Mouse (Mus musculus) forebrain, embryonic 16.5 days (tissue): ENCODE results near the gene Ifngr1. TPM values are rescaled to one million over a fixed set of nuclear protein-coding genes. Genes with fewer than 3 reads are reported as not detected.

Experiments used
- ATAC-seq: fragments of 200-750 bp; cut with Nextera tagmentation; 2 replicates; pipeline ENCODE4 v1.8.0; 2017; ENCODE audit warnings: mild to moderate bottlenecking, moderate library complexity
- H3K27ac ChIP-seq: fragments of 300-500 bp; sonication (generic); 2 replicates; pipeline ENCODE4 v1.5.1; 2014; ENCODE audit warnings: low read length, control low read depth
- H3K27me3 ChIP-seq: fragments of 300-500 bp; sonication (generic); replicated peaks from 2 replicates; pipeline ENCODE4 v1.6.1; 2014; ENCODE audit warnings: low read length; ENCODE audit not compliant: control insufficient read depth, insufficient read depth
- H3K36me3 ChIP-seq: fragments of 300-500 bp; sonication (generic); 2 replicates; pipeline ENCODE4 v1.6.1; 2014; ENCODE audit not compliant: control insufficient read depth, insufficient read depth
- H3K4me1 ChIP-seq: fragments of 300-500 bp; sonication (generic); replicated peaks from 2 replicates; pipeline ENCODE4 v1.6.1; 2014; ENCODE audit warnings: low read length; ENCODE audit not compliant: control insufficient read depth, insufficient read depth
- H3K4me2 ChIP-seq: fragments of 300-500 bp; sonication (generic); 2 replicates; pipeline ENCODE4 v1.6.1; 2014; ENCODE audit warnings: mild to moderate bottlenecking, low read length, control low read depth
- H3K4me3 ChIP-seq: fragments of 300-500 bp; sonication (generic); replicated peaks from 2 replicates; pipeline ENCODE4 v1.5.1; 2014; ENCODE audit warnings: mild to moderate bottlenecking, low read length, control low read depth
- H3K9ac ChIP-seq: fragments of 300-500 bp; sonication (generic); replicated peaks from 2 replicates; pipeline ENCODE4 v1.6.1; 2014; ENCODE audit warnings: low read depth, low read length, control low read depth
- H3K9me3 ChIP-seq: fragments of 300-500 bp; sonication (generic); 2 replicates; pipeline ENCODE4 v1.6.1; 2016; ENCODE audit warnings: low read length; ENCODE audit not compliant: control insufficient read depth
- WGBS: fragments of 180-500 bp; shearing (Covaris S2); extraction: QIAGEN DNeasy Blood & Tissue Kit; methylation state at CpG from one replicate; pipeline ENCODE4 v1.1.7; 2014; 5-methylcytosine and 5-hydroxymethylcytosine counted together
- polyA plus RNA-seq: library from polyadenylated mRNA; unstranded; fragments of >200 nt; fragmentation: Nextera tagmentation; extraction: Ambion mirVana; gene quantifications from 2 replicates; pipeline ENCODE4 v1.2.1, GENCODE M21; 2015

Ifngr1 gene
- polyA plus RNA-seq = 16.8 and 19.7 TPM in 2 replicates

DNA sequence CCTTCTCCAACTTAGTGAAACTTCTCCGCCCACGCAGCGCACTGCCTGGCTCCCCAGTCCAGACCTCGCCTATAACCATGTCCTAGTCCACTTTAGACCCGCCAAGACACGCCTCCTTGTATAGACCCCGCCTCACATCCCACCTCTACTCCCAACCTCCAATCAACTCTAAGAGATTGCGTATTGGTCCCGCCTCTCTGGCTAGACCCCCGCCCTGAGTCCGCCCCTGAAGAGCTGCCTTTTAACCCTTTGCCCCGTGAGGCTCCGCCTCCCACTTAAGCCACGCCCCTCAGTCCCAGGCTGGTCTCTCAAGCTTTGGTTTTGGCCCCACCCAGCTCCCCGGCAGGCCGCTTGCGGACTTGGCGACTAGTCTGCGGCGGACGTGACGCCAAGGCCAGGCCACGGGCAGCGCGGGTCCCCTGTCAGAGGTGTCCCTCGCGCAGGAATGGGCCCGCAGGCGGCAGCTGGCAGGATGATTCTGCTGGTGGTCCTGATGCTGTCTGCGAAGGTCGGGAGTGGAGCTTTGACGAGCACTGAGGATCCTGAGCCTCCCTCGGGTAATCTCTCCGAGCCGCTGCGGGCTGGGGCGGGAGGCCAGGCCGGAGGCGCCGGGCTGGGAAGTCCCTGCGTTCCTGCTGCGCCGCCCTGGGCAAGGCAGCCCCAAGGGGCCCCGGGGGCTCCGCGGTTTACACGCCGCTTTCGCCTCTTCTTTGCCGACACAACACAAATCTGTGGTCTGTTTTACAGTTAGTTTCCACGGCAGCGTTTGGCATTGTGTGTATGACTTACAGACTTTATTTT lies at the start of gene Ifngr1:
Gene Ifngr1, plus strand, starts transcription at position 309 of the 801 bp plus-strand sequence.
- Histone ChIP-seq H3K9ac (peak within 1 kb of the TSS; percentile 74), H3K4me2 (peak within 1 kb of the TSS; percentile 82), H3K27ac (peak within 1 kb of the TSS; percentile 21; the same call in 1 of the 2 replicates), H3K36me3 (no peaks in the 10 kb centered on the region), H3K9me3 (no peaks in the 10 kb centered on the region), H3K4me1 (peaks cover 5% of the 10 kb centered on the region), H3K4me3 (peak within 1 kb of the TSS; percentile 74), H3K27me3 (no peaks in the 10 kb centered on the region)
- peak; percentile 99 for ATAC-seq
- under 1% methylated on average over 52 of the region's 52 CpGs for WGBS

GRCm38 (mm10) chr10:19546825-19547224 lies 44.9 kb upstream of the Ifngr1 start:
- Histone ChIP-seq H3K4me3 (no peak overlapping the region), H3K36me3 (no peaks in the 10 kb centered on the region), H3K9me3 (no peaks in the 10 kb centered on the region), H3K4me1 (no peaks in the 10 kb centered on the region), H3K27me3 (no peaks in the 10 kb centered on the region), H3K27ac (no peak overlapping the region), H3K9ac (no peak overlapping the region), H3K4me2 (no peak overlapping the region)
- ATAC-seq = no peak
- WGBS = 94% methylated on average over 1 of the region's 1 CpGs

GRCm38 (mm10) chr10:19548016-19548415 lies 43.7 kb upstream of the Ifngr1 start:
- H3K9me3 ChIP-seq = no peaks in the 10 kb centered on the region
- WGBS = 71% methylated on average over 1 of the region's 1 CpGs
- no peak overlapping the region for H3K27ac ChIP-seq

DNA sequence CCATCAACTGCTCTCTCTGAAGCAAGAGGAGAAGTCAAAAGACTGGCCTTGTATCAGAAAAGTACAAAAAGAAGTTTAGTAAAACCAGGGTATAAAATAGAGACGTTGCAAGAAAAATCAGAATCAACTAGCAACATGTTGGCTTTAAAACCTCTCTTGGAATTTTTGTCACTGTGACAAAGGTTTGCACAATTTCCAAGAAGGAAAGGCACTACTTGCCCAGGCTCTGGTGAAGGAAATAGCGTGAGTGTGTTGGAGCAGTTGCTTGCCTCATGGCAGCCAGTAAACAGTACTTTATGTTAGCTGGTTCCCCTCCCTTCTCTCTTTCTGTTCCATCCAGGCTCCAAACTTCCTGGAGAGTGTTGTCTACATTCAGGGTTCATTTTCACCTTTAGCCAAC lies 43.3 kb upstream of the Ifngr1 start:
- Histone ChIP-seq H3K9ac (no peak overlapping the region), H3K27me3 (no peaks in the 10 kb centered on the region), H3K4me2 (no peak overlapping the region), H3K9me3 (no peaks in the 10 kb centered on the region), H3K4me3 (no peak overlapping the region), H3K36me3 (no peaks in the 10 kb centered on the region), H3K27ac (no peak overlapping the region), H3K4me1 (no peaks in the 10 kb centered on the region)
- ATAC-seq = no peak
- 76% methylated on average over 2 of the region's 2 CpGs for WGBS

More at GRCm38 (mm10) chr10:19548016-19548415, 43.7 kb upstream of the Ifngr1 start:
- Histone ChIP-seq H3K36me3 (no peaks in the 10 kb centered on the region), H3K4me3 (no peak overlapping the region), H3K4me1 (no peaks in the 10 kb centered on the region), H3K27me3 (no peaks in the 10 kb centered on the region), H3K4me2 (no peak overlapping the region), H3K9ac (no peak overlapping the region)
- ATAC-seq = no peak

DNA sequence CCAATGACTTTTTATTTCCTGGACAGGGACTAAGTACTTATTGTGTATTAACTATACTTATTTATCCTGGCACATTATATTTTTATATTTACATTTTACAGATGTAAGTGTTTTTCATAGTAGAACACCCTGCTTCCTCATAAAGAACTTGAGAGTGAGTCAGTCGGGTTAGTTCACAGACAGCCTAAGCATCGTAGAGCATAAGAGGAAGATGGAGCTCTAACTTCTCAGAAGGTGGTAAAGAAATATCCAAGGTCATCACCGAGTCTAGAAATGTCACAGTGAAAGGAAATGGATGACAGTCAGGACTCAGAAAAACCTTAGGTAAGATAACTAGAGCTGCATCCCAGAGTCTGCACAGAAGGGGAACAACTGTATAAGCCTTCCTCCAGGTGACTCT lies 40.2 kb upstream of the Ifngr1 start:
- 94% methylated on average over 3 of the region's 3 CpGs for WGBS
- Histone ChIP-seq H3K9ac (no peak overlapping the region), H3K4me1 (no peaks in the 10 kb centered on the region), H3K9me3 (no peaks in the 10 kb centered on the region), H3K27me3 (no peaks in the 10 kb centered on the region), H3K36me3 (no peaks in the 10 kb centered on the region), H3K4me2 (no peak overlapping the region), H3K4me3 (no peak overlapping the region), H3K27ac (no peak overlapping the region)
- no peak for ATAC-seq

- WGBS = 91% methylated on average over 2 of the region's 2 CpGs
- H3K36me3 ChIP-seq = no peaks in the 10 kb centered on the region
- no peak overlapping the region for H3K4me2 ChIP-seq
- no peak for ATAC-seq
- no peak overlapping the region for H3K4me3 ChIP-seq
- H3K4me1 ChIP-seq = no peaks in the 10 kb centered on the region
- H3K9me3 ChIP-seq = no peaks in the 10 kb centered on the region
- H3K9ac ChIP-seq = no peak overlapping the region
- H3K27me3 ChIP-seq = no peaks in the 10 kb centered on the region
- no peak overlapping the region for H3K27ac ChIP-seq
These were observed 37.9 kb upstream of the Ifngr1 start for GRCm38 (mm10) chr10:19553857-19554256.

DNA sequence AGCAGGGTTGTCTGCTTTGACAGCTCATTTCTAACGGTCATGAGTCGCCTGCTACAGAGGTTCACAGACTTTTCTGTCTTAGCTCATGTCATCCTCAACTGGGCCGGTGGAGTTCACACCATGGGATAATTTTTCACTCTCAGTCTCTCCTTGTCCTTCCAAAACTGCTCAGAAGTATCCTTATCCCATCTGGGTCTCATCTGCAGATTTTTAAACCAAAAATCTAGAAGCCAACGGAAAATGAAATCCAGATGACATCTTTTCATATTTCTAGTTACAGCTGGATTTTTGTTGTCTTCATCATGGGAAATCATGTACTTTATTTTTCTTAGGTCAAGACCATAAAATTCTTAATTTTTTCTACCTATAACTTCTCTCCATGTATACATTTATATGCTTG lies 34.1 kb upstream of the Ifngr1 start:
- H3K27ac ChIP-seq = no peak overlapping the region
- WGBS = 89% methylated on average over 4 of the region's 4 CpGs
- H3K9ac ChIP-seq = no peak overlapping the region

DNA sequence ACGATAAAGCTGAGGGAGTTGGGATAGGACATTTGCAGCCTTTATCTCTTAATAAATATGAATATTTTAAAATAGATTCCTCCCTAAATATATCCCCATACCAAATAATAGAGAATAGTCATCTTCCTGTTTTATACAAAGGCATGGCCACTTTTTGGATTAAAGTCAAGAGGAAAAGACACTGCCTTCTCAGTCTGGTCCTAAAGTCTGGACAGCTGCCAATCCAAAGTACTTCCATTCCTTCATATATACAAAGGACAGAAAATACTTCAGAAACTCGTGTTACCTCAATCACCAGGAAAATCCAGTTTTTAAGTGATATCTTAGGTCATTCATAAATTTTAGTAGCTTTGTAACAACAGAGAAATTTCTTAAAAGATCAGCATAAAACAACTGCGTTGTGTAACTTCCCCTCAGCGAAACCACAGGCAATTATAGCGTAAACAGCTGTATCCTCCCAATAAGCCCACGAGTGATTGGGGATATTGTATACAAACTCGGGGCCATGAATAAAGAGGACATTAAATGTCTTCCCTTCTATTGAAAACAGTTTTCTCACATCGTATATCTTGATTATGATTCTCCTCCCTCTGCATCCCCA lies 32.1 kb upstream of the Ifngr1 start:
- H3K9ac ChIP-seq = no peak overlapping the region
- no peak overlapping the region for H3K4me2 ChIP-seq
- H3K27ac ChIP-seq = no peak overlapping the region
- H3K9me3 ChIP-seq = no peaks in the 10 kb centered on the region
- ATAC-seq = no peak
- no peaks in the 10 kb centered on the region for H3K4me1 ChIP-seq
- no peak overlapping the region for H3K4me3 ChIP-seq
- WGBS = 81% methylated on average over 8 of the region's 8 CpGs
- no peaks in the 10 kb centered on the region for H3K36me3 ChIP-seq
- no peaks in the 10 kb centered on the region for H3K27me3 ChIP-seq

More for the DNA sequence above, 34.1 kb upstream of the Ifngr1 start:
- no peaks in the 10 kb centered on the region for H3K27me3 ChIP-seq
- ATAC-seq = no peak
- no peak overlapping the region for H3K4me3 ChIP-seq
- H3K9me3 ChIP-seq = no peaks in the 10 kb centered on the region
- H3K4me1 ChIP-seq = no peaks in the 10 kb centered on the region
- no peak overlapping the region for H3K4me2 ChIP-seq
- no peaks in the 10 kb centered on the region for H3K36me3 ChIP-seq

- no peak for ATAC-seq
- H3K27ac ChIP-seq = no peak overlapping the region
These were observed 29.2 kb upstream of the Ifngr1 start for GRCm38 (mm10) chr10:19562598-19562997.

More at GRCm38 (mm10) chr10:19562598-19562997, 29.2 kb upstream of the Ifngr1 start:
- Histone ChIP-seq H3K4me1 (no peaks in the 10 kb centered on the region), H3K4me3 (no peak overlapping the region), H3K36me3 (no peaks in the 10 kb centered on the region), H3K27me3 (no peaks in the 10 kb centered on the region), H3K4me2 (no peak overlapping the region), H3K9me3 (no peaks in the 10 kb centered on the region), H3K9ac (no peak overlapping the region)
- over 99% methylated on average over 3 of the region's 3 CpGs for WGBS
